Mouse (Mus musculus): Measurements from ENCODE around the gene P3h3. TPM values are rescaled to one million over a fixed set of nuclear protein-coding genes. Genes with fewer than 3 reads are reported as not detected.
"Not testable (repeated sequence)": the region's sequence is repeated elsewhere in the genome, so short reads cannot be mapped to it uniquely, and the experiment has no call there.

Gene P3h3
- polyA plus RNA-seq, 1 experiment from 2014 or later = 14.7 TPM

DNA sequence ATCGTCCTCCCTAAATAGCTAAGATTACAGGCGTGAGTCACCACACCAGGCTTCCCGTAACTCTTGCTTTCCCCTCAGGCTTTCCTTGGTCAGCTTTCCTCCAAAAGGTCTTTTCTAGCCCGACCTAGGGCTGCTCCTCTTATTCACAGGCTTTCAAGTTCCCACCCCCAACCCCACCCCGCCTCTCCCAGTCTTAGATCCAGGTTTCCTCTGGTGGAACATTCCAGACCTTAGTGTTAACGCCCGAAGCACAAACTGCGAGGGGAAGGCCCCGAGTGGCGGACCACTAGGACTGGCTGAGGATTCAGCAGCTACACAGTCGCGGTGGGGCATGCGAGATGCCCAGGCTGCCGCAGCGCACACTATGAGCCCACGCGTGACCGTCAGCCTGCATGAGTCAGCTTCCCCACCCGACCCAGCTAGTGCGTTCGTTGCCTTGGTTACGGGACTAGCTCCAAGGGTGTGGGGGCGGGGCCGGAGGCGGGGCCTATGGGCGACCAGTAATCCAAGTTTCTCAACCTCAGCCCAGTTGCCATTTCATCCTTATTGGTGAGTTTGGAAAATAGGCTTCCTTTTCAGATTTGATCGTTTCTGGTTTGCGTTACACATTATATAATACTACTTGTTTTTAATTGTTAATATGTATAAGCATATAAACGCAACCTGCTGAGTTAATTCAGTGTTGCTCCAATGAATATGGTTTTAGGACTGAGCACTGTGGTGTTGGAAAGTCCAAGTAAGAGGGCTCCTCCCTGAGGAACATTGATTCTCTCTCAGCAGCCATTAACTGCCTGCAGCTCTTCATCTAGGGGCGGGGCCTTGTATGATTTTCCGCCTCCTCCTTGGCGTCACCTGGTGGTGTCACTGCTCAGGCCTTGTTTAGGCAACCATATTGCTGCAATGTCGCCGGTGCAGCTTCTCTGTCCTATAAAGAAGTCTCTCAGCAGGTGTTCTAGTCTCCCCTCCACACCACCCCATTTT lies 51.9 kb downstream of the P3h3 start:
- Histone ChIP-seq H3K9me3 (replicated peaks; ENCODE audit: low read length) (no peaks in the 10 kb centered on the region), H3K36me3 (ENCODE audit: insufficient read depth, low read length) (no peaks in the 10 kb centered on the region), H3K4me3 (replicated peaks; ENCODE audit: low read depth, low read length) (peak overlapping the region; percentile 38), H3K27me3 (ENCODE audit: insufficient read depth, low read length) (no peaks in the 10 kb centered on the region), H3K4me1 (replicated peaks; ENCODE audit: insufficient read depth, low read length) (peaks cover 15% of the 10 kb centered on the region; the same call in 1 of the 2 replicates), H3K9ac (ENCODE audit: low read depth, low read length) (peak overlapping the region; percentile 57), H3K4me2 (ENCODE audit: low read length) (peak overlapping the region; percentile 69), H3K27ac (peak overlapping the region; percentile 94)
- peak; percentile 54 for TF ChIP-seq CTCF (IDR thresholded peaks at IDR 0.05; ENCODE audit: low read depth)
- DNase-seq (ENCODE audit: low spot score) (peak; percentile 96), ATAC-seq (replicated peaks; ENCODE audit: low FRiP score, low read depth) (peak; percentile 84)
- WGBS = 2% methylated on average over 34 of the region's 34 CpGs

DNA sequence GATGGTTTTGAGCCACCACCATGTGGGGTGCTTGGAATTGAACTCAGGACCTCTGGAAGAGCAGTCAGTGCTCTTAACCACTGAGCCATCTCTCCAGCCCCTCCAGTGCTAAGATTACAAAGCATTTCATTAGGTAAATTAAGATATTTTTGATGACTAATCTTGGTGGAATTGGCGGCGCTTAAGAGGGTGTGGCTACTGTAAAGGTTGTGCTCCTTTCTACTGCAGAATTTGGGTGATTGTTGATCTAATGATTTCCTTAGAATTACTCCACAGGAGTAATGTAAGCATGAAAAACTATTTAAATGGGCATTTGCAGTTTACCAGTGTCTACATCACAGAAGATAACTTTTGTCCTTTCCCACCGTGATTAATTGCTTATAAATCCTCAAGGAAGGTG lies 53.2 kb downstream of the P3h3 start:
- no peak overlapping the region for H3K4me2 ChIP-seq (ENCODE audit: low read length)
- no peak for TF ChIP-seq CTCF (IDR thresholded peaks at IDR 0.05; ENCODE audit: low read depth)

GRCm38 (mm10) chr6:124803691-124804090 lies 53.9 kb downstream of the P3h3 start:
- H3K9me3 ChIP-seq (replicated peaks; ENCODE audit: low read length); H3K9ac ChIP-seq (ENCODE audit: low read depth, low read length); ATAC-seq (replicated peaks; ENCODE audit: low FRiP score, low read depth); H3K4me2 ChIP-seq (ENCODE audit: low read length); H3K4me1 ChIP-seq (replicated peaks; ENCODE audit: insufficient read depth, low read length); DNase-seq (ENCODE audit: low spot score); H3K27me3 ChIP-seq (ENCODE audit: insufficient read depth, low read length); H3K4me3 ChIP-seq (replicated peaks; ENCODE audit: low read depth, low read length); H3K27ac ChIP-seq; H3K36me3 ChIP-seq (ENCODE audit: insufficient read depth, low read length): not testable (repeated sequence)
- WGBS = 94% methylated on average over 4 of the region's 4 CpGs

More for the DNA sequence above, 53.2 kb downstream of the P3h3 start:
- no peaks in the 10 kb centered on the region for H3K27me3 ChIP-seq (ENCODE audit: insufficient read depth, low read length)
- no peaks in the 10 kb centered on the region for H3K36me3 ChIP-seq (ENCODE audit: insufficient read depth, low read length)
- no peak overlapping the region for H3K9ac ChIP-seq (ENCODE audit: low read depth, low read length)
- ATAC-seq (replicated peaks; ENCODE audit: low FRiP score, low read depth) (no peak), DNase-seq (ENCODE audit: low spot score) (no peak)
- WGBS = 83% methylated on average over 3 of the region's 3 CpGs
- 0 out of 2 replicates have a peak overlapping the region, but pooled peaks have one; percentile 94 for H3K27ac ChIP-seq
- no peak overlapping the region for H3K4me3 ChIP-seq (replicated peaks; ENCODE audit: low read depth, low read length)
- no peaks in the 10 kb centered on the region for H3K9me3 ChIP-seq (replicated peaks; ENCODE audit: low read length)
- H3K4me1 ChIP-seq (replicated peaks; ENCODE audit: insufficient read depth, low read length) = peaks cover 10% of the 10 kb centered on the region; the same call in 1 of the 2 replicates

DNA sequence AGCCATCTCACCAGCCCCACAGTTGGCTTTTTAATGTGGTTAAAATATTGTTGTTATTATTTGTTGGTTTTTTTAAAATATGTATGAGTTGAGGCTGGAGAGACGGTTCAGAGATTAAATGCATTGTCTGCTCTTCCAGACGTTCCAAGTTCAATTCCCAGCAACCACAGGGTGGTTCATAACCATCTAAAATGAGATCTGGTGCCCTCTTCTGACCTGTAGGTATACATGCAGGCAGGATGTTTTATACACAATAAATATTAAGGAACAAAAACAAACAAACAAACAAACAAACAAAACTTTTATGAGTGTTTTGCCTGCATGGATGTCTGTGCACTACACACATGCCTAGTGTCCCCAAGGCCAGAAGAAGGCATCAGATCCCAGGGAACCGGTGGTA lies 54.5 kb downstream of the P3h3 start:
- WGBS = 85% methylated on average over 3 of the region's 3 CpGs

DNA sequence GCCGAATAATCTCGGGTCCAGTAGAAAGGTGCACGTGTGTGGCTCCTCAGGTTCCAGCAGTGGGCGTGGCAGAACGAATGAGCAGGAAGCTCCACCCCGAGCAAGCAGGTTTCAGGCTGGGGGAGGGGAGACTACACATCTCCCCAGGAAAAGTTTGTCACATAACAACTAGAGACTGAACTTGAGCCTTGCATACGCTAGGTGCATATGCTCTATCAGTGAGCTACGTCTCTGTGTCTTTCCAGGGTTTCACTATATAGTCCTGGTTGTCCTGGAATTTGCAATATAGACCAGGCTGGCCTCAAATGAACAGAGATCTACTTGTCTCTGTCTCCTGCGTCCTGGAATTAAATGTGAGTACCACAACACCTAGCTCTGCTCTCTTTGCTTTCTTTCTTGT lies 55.2 kb downstream of the P3h3 start:
- not testable (repeated sequence) for H3K36me3 ChIP-seq (ENCODE audit: insufficient read depth, low read length); H3K9me3 ChIP-seq (replicated peaks; ENCODE audit: low read length); ATAC-seq (replicated peaks; ENCODE audit: low FRiP score, low read depth); H3K4me1 ChIP-seq (replicated peaks; ENCODE audit: insufficient read depth, low read length); H3K9ac ChIP-seq (ENCODE audit: low read depth, low read length); H3K4me3 ChIP-seq (replicated peaks; ENCODE audit: low read depth, low read length); H3K27me3 ChIP-seq (ENCODE audit: insufficient read depth, low read length); DNase-seq (ENCODE audit: low spot score)
- H3K4me2 ChIP-seq (ENCODE audit: low read length) = peak overlapping the region; percentile 31
- 22% methylated on average over 4 of the region's 9 CpGs for WGBS
- H3K27ac ChIP-seq = peak overlapping the region; percentile 47; the same call in 1 of the 2 replicates

More for the DNA sequence above, 54.5 kb downstream of the P3h3 start:
- Histone ChIP-seq H3K9me3 (replicated peaks; ENCODE audit: low read length) (no peaks in the 10 kb centered on the region), H3K27ac (no peak overlapping the region), H3K4me1 (replicated peaks; ENCODE audit: insufficient read depth, low read length) (peaks cover 7% of the 10 kb centered on the region; the same call in 1 of the 2 replicates), H3K27me3 (ENCODE audit: insufficient read depth, low read length) (no peaks in the 10 kb centered on the region), H3K36me3 (ENCODE audit: insufficient read depth, low read length) (no peaks in the 10 kb centered on the region), H3K4me2 (ENCODE audit: low read length) (no peak overlapping the region), H3K4me3 (replicated peaks; ENCODE audit: low read depth, low read length) (no peak overlapping the region), H3K9ac (ENCODE audit: low read depth, low read length) (no peak overlapping the region)
- DNase-seq (ENCODE audit: low spot score) = no peak
- ATAC-seq (replicated peaks; ENCODE audit: low FRiP score, low read depth) = no peak
- peak; percentile 19 for TF ChIP-seq CTCF (IDR thresholded peaks at IDR 0.05; ENCODE audit: low read depth)

GRCm38 (mm10) chr6:124796200-124796599 lies 61.4 kb downstream of the P3h3 start:
- no peak overlapping the region for H3K4me3 ChIP-seq (replicated peaks; ENCODE audit: low read depth, low read length)
- DNase-seq (ENCODE audit: low spot score) (no peak), ATAC-seq (replicated peaks; ENCODE audit: low FRiP score, low read depth) (no peak)
- no peak for TF ChIP-seq CTCF (IDR thresholded peaks at IDR 0.05; ENCODE audit: low read depth)
- no peaks in the 10 kb centered on the region for H3K36me3 ChIP-seq (ENCODE audit: insufficient read depth, low read length)
- no peak overlapping the region for H3K9ac ChIP-seq (ENCODE audit: low read depth, low read length)
- H3K27me3 ChIP-seq (ENCODE audit: insufficient read depth, low read length) = no peaks in the 10 kb centered on the region
- H3K4me2 ChIP-seq (ENCODE audit: low read length) = no peak overlapping the region
- no peaks in the 10 kb centered on the region for H3K9me3 ChIP-seq (replicated peaks; ENCODE audit: low read length)
- H3K27ac ChIP-seq = peak overlapping the region; percentile 78; the same call in 1 of the 2 replicates
- H3K4me1 ChIP-seq (replicated peaks; ENCODE audit: insufficient read depth, low read length) = no peaks in the 10 kb centered on the region
- WGBS = 79% methylated on average over 2 of the region's 2 CpGs
